Comparison of ENCODE assay signal across 8 mouse cellular contexts in the genomic region with DNA sequence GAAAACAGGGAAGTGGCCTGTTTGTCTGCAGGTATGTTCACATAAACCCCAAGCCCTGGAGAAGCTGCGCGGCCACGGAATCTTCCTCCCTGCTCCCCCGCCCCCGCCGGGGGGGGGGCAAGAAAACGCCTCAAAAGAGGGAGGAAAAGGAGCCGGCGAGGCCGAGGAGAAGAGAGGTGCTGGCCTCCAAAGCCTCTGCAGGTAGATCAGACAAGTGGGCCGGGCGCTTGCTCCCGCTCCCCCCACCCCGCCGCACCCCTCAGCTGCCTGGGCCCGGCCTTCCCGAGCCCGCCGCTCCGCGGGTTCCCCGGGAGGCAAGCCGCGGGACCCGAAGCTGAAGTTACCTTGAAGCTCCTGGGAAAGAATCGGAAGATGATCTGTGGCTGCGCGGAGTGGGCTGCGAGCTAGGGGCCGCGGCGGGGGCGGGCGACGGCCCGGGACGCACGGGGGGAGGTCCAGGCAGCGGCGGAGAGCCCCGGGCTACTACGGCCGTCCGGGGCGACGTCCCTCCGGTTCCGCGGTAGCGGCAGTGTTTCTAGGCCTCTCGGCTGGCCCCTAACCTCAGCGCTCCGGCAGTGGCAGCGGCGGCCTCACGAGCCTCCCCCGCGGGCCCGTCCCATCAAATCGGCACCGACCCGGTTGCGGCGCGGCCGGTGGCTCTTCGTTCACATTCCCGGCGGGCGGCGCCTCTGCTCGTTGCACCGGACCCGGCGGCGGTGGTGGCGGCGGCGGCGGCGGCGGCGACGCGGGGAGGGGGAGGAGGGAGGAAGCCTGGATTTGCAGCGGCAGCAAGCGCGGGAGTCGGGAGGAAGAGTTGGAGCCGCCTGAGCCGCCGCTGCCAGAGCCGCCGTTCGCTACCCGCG. TPM values are rescaled to one million over a fixed set of nuclear protein-coding genes. Genes with fewer than 3 reads are reported as not detected.
DNase-seq lines count a peak whose midpoint lies in the region; ATAC-seq and TF ChIP-seq lines count a peak whose summit lies in the region.

No protein-coding gene starts in this region.

- H3K4me1 ChIP-seq in bone marrow macrophage, adult 2 months (ENCODE audit: control insufficient read depth, insufficient read depth, low read length) = peaks cover 3% of the 10 kb centered on the region
- H3K4me1 ChIP-seq in forebrain, embryonic 10.5 days = peaks cover 29% of the 10 kb centered on the region
- H3K4me1 ChIP-seq in intestine, embryonic 14.5 days (replicated peaks; ENCODE audit: control insufficient read depth, insufficient read depth, low read length) = peaks cover 11% of the 10 kb centered on the region; the same call in 1 of the 2 replicates
- peaks cover 14% of the 10 kb centered on the region for H3K4me1 ChIP-seq in liver, embryonic 11.5 days (replicated peaks; ENCODE audit: control insufficient read depth, insufficient read depth, low read length)
- H3K4me1 ChIP-seq in midbrain, postnatal 0 days (ENCODE audit: insufficient read depth, low read length) = peaks cover 5% of the 10 kb centered on the region; the same call in 1 of the 2 replicates
- H3K4me1 ChIP-seq in stomach, embryonic 16.5 days (ENCODE audit: control insufficient read depth, insufficient read depth, low read length) = peaks cover 10% of the 10 kb centered on the region

- peak; percentile 20; the same call in 1 of the 2 replicates for ATAC-seq in intestine, embryonic 14.5 days (replicated peaks; ENCODE audit: low FRiP score, low TSS enrichment, low read depth)
- ATAC-seq in liver, embryonic 11.5 days (replicated peaks; ENCODE audit: low FRiP score) = peak; percentile 14
- peak; percentile 22 for ATAC-seq in midbrain, postnatal 0 days (ENCODE audit: low FRiP score)
- no peak for ATAC-seq in stomach, embryonic 16.5 days (ENCODE audit: insufficient read depth, low FRiP score)

- TF ChIP-seq CTCF in bone marrow macrophage, adult 2 months (IDR thresholded peaks at IDR 0.05; ENCODE audit: low read depth, low read length) = no peak
- TF ChIP-seq CTCF in midbrain, postnatal 0 days (IDR thresholded peaks at IDR 0.05) = no peak

- TF ChIP-seq POLR2A in bone marrow macrophage, adult 2 months (IDR thresholded peaks at IDR 0.05; ENCODE audit: borderline replicate concordance, low read depth, low read length) = no peak

- peak overlapping the region; percentile 96 for H3K9ac ChIP-seq in intestine, embryonic 14.5 days (ENCODE audit: low read length)
- H3K9ac ChIP-seq in liver, embryonic 11.5 days (ENCODE audit: low read depth, low read length) = peak overlapping the region; percentile 94
- H3K9ac ChIP-seq in midbrain, postnatal 0 days (replicated peaks; ENCODE audit: low read length, poor library complexity, severe bottlenecking) = peak overlapping the region; percentile 98
- H3K9ac ChIP-seq in stomach, embryonic 16.5 days (ENCODE audit: low read length) = peak overlapping the region; percentile 97

- under 1% methylated on average over 89 of the region's 97 CpGs for WGBS in forebrain, embryonic 10.5 days
- under 1% methylated on average over 62 of the region's 97 CpGs for WGBS in intestine, embryonic 14.5 days
- under 1% methylated on average over 76 of the region's 97 CpGs for WGBS in liver, embryonic 11.5 days
- WGBS in midbrain, postnatal 0 days = under 1% methylated on average over 56 of the region's 97 CpGs
- WGBS in stomach, embryonic 16.5 days = under 1% methylated on average over 95 of the region's 97 CpGs

- no peaks in the 10 kb centered on the region for H3K27me3 ChIP-seq in forebrain, embryonic 10.5 days (ENCODE audit: poor library complexity, severe bottlenecking)
- H3K27me3 ChIP-seq in intestine, embryonic 14.5 days (replicated peaks; ENCODE audit: control insufficient read depth, insufficient read depth, low read length) = no peaks in the 10 kb centered on the region
- no peaks in the 10 kb centered on the region for H3K27me3 ChIP-seq in liver, embryonic 11.5 days (replicated peaks; ENCODE audit: control insufficient read depth, insufficient read depth, low read length)
- H3K27me3 ChIP-seq in midbrain, postnatal 0 days (ENCODE audit: insufficient read depth, low read length) = no peaks in the 10 kb centered on the region
- H3K27me3 ChIP-seq in stomach, embryonic 16.5 days (ENCODE audit: control insufficient read depth, insufficient read depth, low read length) = no peaks in the 10 kb centered on the region

- H3K4me2 ChIP-seq in intestine, embryonic 14.5 days (ENCODE audit: low read length) = peak overlapping the region; percentile 86
- peak overlapping the region; percentile 96 for H3K4me2 ChIP-seq in liver, embryonic 11.5 days
- peak overlapping the region; percentile 80 for H3K4me2 ChIP-seq in midbrain, postnatal 0 days (ENCODE audit: low read depth, low read length, poor library complexity, severe bottlenecking)
- H3K4me2 ChIP-seq in stomach, embryonic 16.5 days (ENCODE audit: low read depth, low read length) = peak overlapping the region; percentile 94

- H3K27ac ChIP-seq in bone marrow macrophage, adult 2 months (ENCODE audit: insufficient read depth, low read depth, low read length) = peak overlapping the region; percentile 49
- H3K27ac ChIP-seq in forebrain, embryonic 10.5 days = peak overlapping the region; percentile 99
- peak overlapping the region; percentile 93 for H3K27ac ChIP-seq in intestine, embryonic 14.5 days (ENCODE audit: low read depth)
- H3K27ac ChIP-seq in liver, embryonic 11.5 days (ENCODE audit: low read depth, low read length) = peak overlapping the region; percentile 88
- H3K27ac ChIP-seq in midbrain, postnatal 0 days (ENCODE audit: low read depth, low read length) = peak overlapping the region; percentile 98
- peak overlapping the region; percentile 95 for H3K27ac ChIP-seq in stomach, embryonic 16.5 days (ENCODE audit: low read length)

- no peaks in the 10 kb centered on the region for H3K9me3 ChIP-seq in forebrain, embryonic 10.5 days
- H3K9me3 ChIP-seq in intestine, embryonic 14.5 days (ENCODE audit: control insufficient read depth, low read length) = no peaks in the 10 kb centered on the region
- no peaks in the 10 kb centered on the region for H3K9me3 ChIP-seq in liver, embryonic 11.5 days (ENCODE audit: control insufficient read depth, low read length)
- H3K9me3 ChIP-seq in midbrain, postnatal 0 days (ENCODE audit: low read length) = no peaks in the 10 kb centered on the region
- no peaks in the 10 kb centered on the region for H3K9me3 ChIP-seq in stomach, embryonic 16.5 days (replicated peaks; ENCODE audit: control insufficient read depth, low read length)

- H3K4me3 ChIP-seq in bone marrow macrophage, adult 2 months (ENCODE audit: insufficient read depth, low read length) = peak overlapping the region; percentile 88
- peak overlapping the region; percentile 99 for H3K4me3 ChIP-seq in forebrain, embryonic 10.5 days
- peak overlapping the region; percentile 97 for H3K4me3 ChIP-seq in intestine, embryonic 14.5 days (ENCODE audit: low read depth, low read length)
- H3K4me3 ChIP-seq in liver, embryonic 11.5 days (ENCODE audit: low read depth, low read length) = peak overlapping the region; percentile 100
- H3K4me3 ChIP-seq in midbrain, postnatal 0 days (ENCODE audit: low read depth, low read length) = peak overlapping the region; percentile 100
- peak overlapping the region; percentile 100 for H3K4me3 ChIP-seq in stomach, embryonic 16.5 days (replicated peaks; ENCODE audit: low read length)

- DNase-seq in kidney, adult 11 months = peak; percentile 48
- DNase-seq in kidney, postnatal 14 days = no peak
- peak; percentile 39 for DNase-seq in forebrain, embryonic 10.5 days (ENCODE audit: extremely low spot score, low spot score)
- peak; percentile 79 for DNase-seq in intestine, embryonic 14.5 days (ENCODE audit: low spot score)
- peak; percentile 70 for DNase-seq in liver, embryonic 11.5 days (ENCODE audit: low spot score)
- DNase-seq in midbrain, postnatal 0 days (ENCODE audit: low spot score) = no peak

- H3K36me3 ChIP-seq in forebrain, embryonic 10.5 days (replicated peaks) = peaks cover 29% of the 10 kb centered on the region
- peaks cover 15% of the 10 kb centered on the region for H3K36me3 ChIP-seq in intestine, embryonic 14.5 days (ENCODE audit: control insufficient read depth, insufficient read depth, low read length)
- H3K36me3 ChIP-seq in liver, embryonic 11.5 days (ENCODE audit: control insufficient read depth, insufficient read depth, low read length) = peaks cover 6% of the 10 kb centered on the region
- H3K36me3 ChIP-seq in midbrain, postnatal 0 days (ENCODE audit: insufficient read depth, low read length) = peaks cover 5% of the 10 kb centered on the region; the same call in 1 of the 2 replicates
- H3K36me3 ChIP-seq in stomach, embryonic 16.5 days (ENCODE audit: control insufficient read depth, insufficient read depth, low read length) = peaks cover under 1% of the 10 kb centered on the region; the same call in 1 of the 2 replicates

RNA-seq across cellular contexts. Expression of gene Ppp2r5e, which starts 0.5 kb away (rescaled TPM):
- 24.5 and 27.6 TPM in 2 replicates for polyA plus RNA-seq in bone marrow macrophage, adult 2 months (2012; ENCODE audit: insufficient read depth, insufficient read length, missing spikeins)
- polyA plus RNA-seq in forebrain, embryonic 10.5 days (2016; fragmentation: Nextera tagmentation; extraction: Ambion mirVana) = 15.2 and 15.4 TPM in 2 replicates
- polyA plus RNA-seq in intestine, embryonic 14.5 days (2014; fragmentation: Nextera tagmentation; extraction: Ambion mirVana) = 13.6 and 15.2 TPM in 2 replicates
- 10.0 and 10.7 TPM in 2 replicates for polyA plus RNA-seq in liver, embryonic 11.5 days (2014; fragmentation: Nextera tagmentation; extraction: Ambion mirVana)
- 32.9 and 45.7 TPM in 2 replicates for total RNA-seq in midbrain, postnatal 0 days (2014; rRNA removed)
- polyA plus RNA-seq in midbrain, postnatal 0 days (2015; fragmentation: Nextera tagmentation; extraction: Ambion mirVana) = 20.5 and 22.8 TPM in 2 replicates
- 7.3 and 7.8 TPM in 2 replicates for polyA plus RNA-seq in stomach, embryonic 16.5 days (2015; fragmentation: Nextera tagmentation; extraction: Ambion mirVana)

Comparison
In these comparisons a context has a peak if more than half of its experiments do, and no peak if none do; other contexts are left out.
1. DNase-seq: peak in kidney, adult 11 months (single experiment), forebrain, embryonic 10.5 days (single experiment), intestine, embryonic 14.5 days (single experiment) and liver, embryonic 11.5 days (single experiment); none in kidney, postnatal 14 days (single experiment) and midbrain, postnatal 0 days (single experiment).
2. H3K27ac ChIP-seq: peak in every context shown above with its lines; median percentile 99 in forebrain, embryonic 10.5 days; 98 in midbrain, postnatal 0 days; 95 in stomach, embryonic 16.5 days; 93 in intestine, embryonic 14.5 days; 88 in liver, embryonic 11.5 days; 49 in bone marrow macrophage, adult 2 months.
3. Peak in every context shown above with its lines, with median percentiles within 50 percentile points of each other: H3K4me3 ChIP-seq, H3K4me2 ChIP-seq and H3K9ac ChIP-seq.